Mouse (Mus musculus): ENCODE data around the gene Eif3j1.
A peak's percentile ranks its signal among the peaks of the same experiment; 100 is the strongest.

Eif3j1 gene

GRCm38 (mm10) chr2:122027862-122028755 is at the start of gene Eif3j1:
Gene Eif3j1, plus strand, starts transcription at chr2:122028546.
- DNase-seq (ENCODE audit: low spot score in 2 of 2), result peak; percentile 90 to 93

GRCm38 (mm10) chr2:121995738-121996137 is 32.6 kb upstream of the Eif3j1 start:
- DNase-seq (ENCODE audit: low spot score in 2 of 2), result no peak

- no peak for DNase-seq (ENCODE audit: low spot score in 2 of 2)
These were observed 19.5 kb upstream of the Eif3j1 start for GRCm38 (mm10) chr2:122008832-122009231.

- no peak for DNase-seq (ENCODE audit: low spot score in 2 of 2)
These were observed 16.9 kb upstream of the Eif3j1 start for GRCm38 (mm10) chr2:122011441-122011840.

- no peak for DNase-seq (ENCODE audit: low spot score in 2 of 2)
These were observed 9.6 kb upstream of the Eif3j1 start for GRCm38 (mm10) chr2:122018705-122019104.

GRCm38 (mm10) chr2:122022284-122022683 is 6.1 kb upstream of the Eif3j1 start:
- DNase-seq (ENCODE audit: low spot score in 2 of 2), result no peak

GRCm38 (mm10) chr2:122027091-122027490 is 1.3 kb upstream of the Eif3j1 start:
- DNase-seq (ENCODE audit: low spot score in 2 of 2), result peak in 1 of 2 experiments; percentile 6

- DNase-seq (ENCODE audit: low spot score in 2 of 2), result peak; percentile 26 to 33
These were observed 682 bp downstream of the Eif3j1 start for GRCm38 (mm10) chr2:122028756-122029700.

GRCm38 (mm10) chr2:122031970-122032369 is 3.6 kb downstream of the Eif3j1 start:
- no peak for DNase-seq (ENCODE audit: low spot score in 2 of 2)

- DNase-seq (ENCODE audit: low spot score in 2 of 2), result no peak
These were observed 7.7 kb downstream of the Eif3j1 start for GRCm38 (mm10) chr2:122036064-122036463.

GRCm38 (mm10) chr2:122043926-122044325 is 15.6 kb downstream of the Eif3j1 start:
- no peak for DNase-seq (ENCODE audit: low spot score in 2 of 2)

GRCm38 (mm10) chr2:122059365-122060115 is 31.2 kb downstream of the Eif3j1 start:
- no peak for DNase-seq (ENCODE audit: low spot score in 2 of 2)

- no peak for DNase-seq (ENCODE audit: low spot score in 2 of 2)
These were observed 37.0 kb downstream of the Eif3j1 start for GRCm38 (mm10) chr2:122065200-122065969.

- DNase-seq (ENCODE audit: low spot score in 2 of 2), result no peak
These were observed 37.9 kb downstream of the Eif3j1 start for GRCm38 (mm10) chr2:122066241-122066640.

- DNase-seq (ENCODE audit: low spot score in 2 of 2), result no peak
These were observed 41.0 kb downstream of the Eif3j1 start for GRCm38 (mm10) chr2:122069144-122069912.

GRCm38 (mm10) chr2:122069922-122070321 is 41.6 kb downstream of the Eif3j1 start:
- DNase-seq (ENCODE audit: low spot score in 2 of 2), result peak; percentile 27 to 50

- DNase-seq (ENCODE audit: low spot score in 2 of 2), result no peak
These were observed 53.5 kb downstream of the Eif3j1 start for GRCm38 (mm10) chr2:122081728-122082456.

- DNase-seq (ENCODE audit: low spot score in 2 of 2), result no peak
These were observed 58.1 kb downstream of the Eif3j1 start for GRCm38 (mm10) chr2:122086446-122086845.

- DNase-seq (ENCODE audit: low spot score in 2 of 2), result no peak
These were observed 65.5 kb downstream of the Eif3j1 start for GRCm38 (mm10) chr2:122093844-122094243.

All from spleen, postnatal 36 days (tissue).